Mouse (Mus musculus) myocyte (in vitro differentiated cells): ENCODE data around the gene Dis3l2.

ENCODE experiments used
- CEBPB ChIP-seq: IDR thresholded peaks from 2 replicates; pipeline ENCODE4 v1.6.1; 2011; ENCODE audit warnings: mild to moderate bottlenecking, moderate library complexity; ENCODE audit not compliant: poor library complexity, insufficient read depth, severe bottlenecking
- E2F4 ChIP-seq: IDR thresholded peaks from one replicate; pipeline ENCODE4 v1.6.1; 2011; ENCODE audit warnings: mild to moderate bottlenecking, control low read depth, moderate library complexity; ENCODE audit not compliant: insufficient read depth
- POLR2A ChIP-seq: IDR thresholded peaks from one replicate; pipeline ENCODE4 v1.6.1; 2011; ENCODE audit warnings: low read depth, mild to moderate bottlenecking, control low read depth, moderate library complexity; ENCODE audit not compliant: insufficient read length
- POLR2AphosphoS2 ChIP-seq: IDR thresholded peaks from one replicate; pipeline ENCODE4 v1.6.1; 2011; ENCODE audit warnings: low read depth, control low read depth; ENCODE audit not compliant: insufficient read length
- REST ChIP-seq: IDR thresholded peaks from one replicate; pipeline ENCODE4 v1.6.1; 2011; ENCODE audit warnings: mild to moderate bottlenecking, control low read depth, moderate library complexity; ENCODE audit not compliant: insufficient read depth, insufficient read length
- SRF ChIP-seq: IDR thresholded peaks from one replicate; pipeline ENCODE4 v1.6.1; 2011; ENCODE audit warnings: low read depth; ENCODE audit not compliant: control insufficient read depth, insufficient read length
- USF1 ChIP-seq: IDR thresholded peaks from one replicate; pipeline ENCODE4 v1.6.1; 2011; ENCODE audit warnings: low read depth, mild to moderate bottlenecking, control low read depth, moderate library complexity

GRCm38 (mm10) chr1:86878743-86879142 lies 175.1 kb downstream of the Dis3l2 start:
- TF ChIP-seq POLR2A (no peak), POLR2AphosphoS2 (no peak), USF1 (no peak), SRF (no peak), CEBPB (no peak), REST (no peak), E2F4 (no peak)
